Mouse (Mus musculus): ENCODE results near the gene 1700069L16Rik.

Gene 1700069L16Rik

DNA sequence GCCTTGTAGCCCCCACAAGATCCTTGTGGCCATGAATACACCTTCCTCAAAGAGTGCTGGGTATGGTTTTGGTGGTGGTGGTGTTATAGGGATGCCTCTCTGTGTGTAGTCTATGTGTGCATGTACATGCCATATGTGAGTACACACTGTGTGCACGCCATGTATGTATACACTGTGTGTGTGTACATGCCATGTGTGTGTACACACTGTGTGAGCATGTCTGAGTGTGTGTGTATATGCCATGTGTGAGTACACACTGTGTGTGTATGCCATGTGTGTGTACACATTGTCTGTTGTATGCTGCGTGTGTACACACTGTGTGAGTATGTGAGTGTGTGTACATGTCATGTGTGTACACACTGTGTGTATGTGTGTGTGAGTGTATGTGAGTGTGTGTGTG is 33.7 kb downstream of the 1700069L16Rik start:
- intact Hi-C loops (cut with DNase I): no loop called here

GRCm38 (mm10) chr5:113690069-113690548 is 34.5 kb downstream of the 1700069L16Rik start:
- intact Hi-C loops (cut with DNase I): no loop called here

GRCm38 (mm10) chr5:113687514-113687913 is 37.1 kb downstream of the 1700069L16Rik start:
- intact Hi-C loops (cut with DNase I): no loop called here

DNA sequence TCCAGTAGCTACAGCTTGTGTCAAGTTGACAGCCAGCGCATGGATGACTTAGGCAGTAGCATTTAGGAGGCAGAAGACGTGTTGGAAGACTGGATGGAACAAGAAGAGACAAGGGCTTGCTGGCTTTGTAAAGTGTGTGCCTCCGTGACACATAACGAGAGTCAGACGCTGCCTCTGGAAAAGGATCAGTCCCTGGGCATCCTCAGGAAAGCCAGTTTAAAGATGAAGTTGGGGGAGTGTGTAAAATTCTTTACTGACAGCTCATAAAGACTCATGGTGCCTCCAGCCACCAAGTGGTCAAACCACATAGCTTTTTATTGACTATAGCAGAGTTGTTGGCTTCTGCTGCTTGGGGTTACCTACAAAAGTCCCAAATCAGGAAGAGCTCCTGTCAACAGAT is 39.1 kb downstream of the 1700069L16Rik start:
- intact Hi-C loops (cut with DNase I): no loop called here

DNA sequence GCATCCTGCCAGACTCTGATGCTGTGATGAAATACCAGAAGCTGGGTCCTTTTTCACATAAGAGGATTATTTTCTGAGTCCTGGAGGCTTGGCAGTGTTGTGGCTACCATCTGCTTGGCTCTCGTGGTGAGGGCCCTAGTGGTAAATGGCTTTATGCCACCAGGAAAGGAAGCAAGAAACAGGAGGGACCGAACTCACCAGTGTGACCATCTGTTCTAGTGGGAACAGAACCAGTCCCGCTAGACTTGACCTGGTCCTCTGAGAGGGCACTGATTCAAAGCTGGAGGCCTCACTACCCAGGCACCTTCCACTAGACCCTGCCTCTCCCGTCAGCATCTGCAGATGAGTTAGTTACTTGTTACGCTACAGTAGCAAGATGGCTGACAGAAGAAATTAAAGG is 41.3 kb downstream of the 1700069L16Rik start:
- intact Hi-C loops (cut with DNase I): no loop called here

DNA sequence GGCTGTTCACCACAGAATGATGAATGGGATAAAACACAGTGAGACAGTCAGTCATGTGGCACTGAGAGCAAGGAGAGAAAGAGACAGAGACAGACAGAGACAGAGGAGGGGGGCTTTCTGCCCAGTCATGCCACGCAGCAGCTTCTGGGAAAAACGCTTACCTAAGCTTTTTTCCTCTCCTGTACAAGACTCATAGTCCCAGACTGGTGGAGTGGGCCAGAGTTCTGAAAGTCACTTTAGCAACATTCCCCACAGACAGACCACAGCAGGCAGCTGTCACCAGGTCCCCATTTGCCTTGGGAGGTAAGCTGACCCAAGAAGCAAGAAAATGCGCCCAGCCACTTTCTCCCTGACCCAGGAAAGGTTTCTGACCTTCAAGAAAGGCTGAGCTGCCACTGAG is 42.1 kb downstream of the 1700069L16Rik start:
- intact Hi-C loops (cut with DNase I): no loop called here

DNA sequence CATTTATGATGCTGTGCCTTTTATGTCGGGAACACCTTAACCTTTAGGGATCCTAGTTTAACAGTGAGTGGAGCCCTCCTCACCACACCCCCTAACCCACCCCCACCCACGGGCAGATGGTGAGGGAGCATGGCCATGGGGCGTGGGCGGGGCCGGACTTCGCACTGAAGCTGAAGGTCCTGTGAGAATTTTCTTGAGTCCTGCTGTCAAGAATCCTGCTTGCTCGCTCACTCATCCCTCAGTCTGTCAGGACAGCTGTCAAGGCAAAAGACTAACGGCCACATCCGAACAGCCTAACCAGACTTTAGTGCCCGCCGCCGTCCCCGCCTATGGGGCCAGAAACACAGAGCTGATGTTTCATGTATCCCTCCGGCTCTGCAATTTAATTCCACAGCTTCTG is 43.4 kb downstream of the 1700069L16Rik start:
- intact Hi-C loops (cut with DNase I): no loop called here

GRCm38 (mm10) chr5:113679509-113679908 is 45.1 kb downstream of the 1700069L16Rik start:
- intact Hi-C loops (cut with DNase I): no loop called here

- intact Hi-C loops (cut with DNase I): no loop called here
These were observed 45.7 kb downstream of the 1700069L16Rik start for GRCm38 (mm10) chr5:113678743-113679452.

GRCm38 (mm10) chr5:113677541-113677940 is 47.0 kb downstream of the 1700069L16Rik start:
- intact Hi-C loops (cut with DNase I): no loop called here

DNA sequence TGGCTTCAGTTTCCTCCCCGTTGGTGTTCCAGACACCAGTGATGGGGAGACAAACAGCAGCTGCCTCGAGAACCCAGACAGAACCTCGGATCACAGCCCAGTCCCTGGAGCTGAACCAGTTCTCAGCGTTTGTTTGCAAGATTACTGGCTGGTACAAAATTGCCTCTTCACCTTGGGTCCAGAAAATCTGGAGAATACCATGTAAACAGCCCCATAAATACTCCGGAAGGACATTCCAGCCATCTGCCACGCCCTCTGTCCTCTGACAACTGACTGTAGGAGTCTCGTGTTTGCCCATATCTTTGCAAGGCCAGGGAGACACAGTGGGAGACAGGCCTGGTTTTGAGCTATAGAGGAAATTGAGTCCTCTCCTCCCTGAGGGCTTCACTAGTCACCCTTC is 49.7 kb downstream of the 1700069L16Rik start:
- intact Hi-C loops (cut with DNase I): no loop called here

GRCm38 (mm10) chr5:113672456-113672855 is 52.1 kb downstream of the 1700069L16Rik start:
- intact Hi-C loops (cut with DNase I): no loop called here

GRCm38 (mm10) chr5:113670597-113670996 is 54.0 kb downstream of the 1700069L16Rik start:
- intact Hi-C loops (cut with DNase I): no loop called here

DNA sequence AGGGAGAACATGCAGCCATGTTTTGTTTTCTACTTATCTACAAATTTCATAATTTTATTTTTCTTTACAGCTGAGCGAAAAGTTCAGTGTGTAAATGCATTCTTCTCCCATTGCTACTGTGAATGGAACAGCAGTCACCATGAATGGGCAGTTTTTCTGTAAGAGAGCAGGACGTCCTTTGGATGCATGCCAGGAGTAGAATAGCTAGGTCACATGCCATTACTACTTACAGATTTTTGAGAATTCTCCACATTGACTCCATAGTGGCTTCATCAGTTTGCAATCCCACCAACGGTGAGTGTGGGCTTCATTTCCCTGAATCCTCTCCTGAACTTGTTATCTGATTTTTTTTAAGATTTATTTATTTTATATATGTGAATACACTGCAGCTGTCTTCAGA is 54.5 kb downstream of the 1700069L16Rik start:
- intact Hi-C loops (cut with DNase I): no loop called here

- intact Hi-C loops (cut with DNase I): no loop called here
These were observed 59.9 kb downstream of the 1700069L16Rik start for GRCm38 (mm10) chr5:113664629-113665195.

DNA sequence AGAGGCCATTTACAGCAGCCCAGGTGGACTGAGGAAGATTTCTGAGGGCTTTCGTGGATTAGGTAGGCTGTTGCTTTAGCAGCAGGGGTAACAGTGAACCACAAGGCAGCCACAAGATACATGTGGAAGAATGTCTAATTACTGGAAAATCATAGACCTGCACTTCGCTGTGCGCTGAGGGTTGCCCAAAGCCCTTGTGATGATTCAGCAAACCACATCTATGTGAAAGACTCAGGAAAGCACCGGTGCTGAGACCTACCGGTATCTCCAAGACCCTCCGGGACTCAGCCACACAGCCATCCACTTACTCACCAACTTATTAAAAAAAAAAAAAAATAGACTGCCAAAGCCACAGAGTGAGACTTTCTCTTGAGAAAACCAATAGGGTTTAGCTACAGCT is 60.4 kb downstream of the 1700069L16Rik start:
- intact Hi-C loops (cut with DNase I): no loop called here

- intact Hi-C loops (cut with DNase I): no loop called here
These were observed 63.7 kb downstream of the 1700069L16Rik start for GRCm38 (mm10) chr5:113660872-113661271.

- intact Hi-C loops (cut with DNase I): no loop called here
These were observed 69.8 kb downstream of the 1700069L16Rik start for GRCm38 (mm10) chr5:113654821-113655220.

DNA sequence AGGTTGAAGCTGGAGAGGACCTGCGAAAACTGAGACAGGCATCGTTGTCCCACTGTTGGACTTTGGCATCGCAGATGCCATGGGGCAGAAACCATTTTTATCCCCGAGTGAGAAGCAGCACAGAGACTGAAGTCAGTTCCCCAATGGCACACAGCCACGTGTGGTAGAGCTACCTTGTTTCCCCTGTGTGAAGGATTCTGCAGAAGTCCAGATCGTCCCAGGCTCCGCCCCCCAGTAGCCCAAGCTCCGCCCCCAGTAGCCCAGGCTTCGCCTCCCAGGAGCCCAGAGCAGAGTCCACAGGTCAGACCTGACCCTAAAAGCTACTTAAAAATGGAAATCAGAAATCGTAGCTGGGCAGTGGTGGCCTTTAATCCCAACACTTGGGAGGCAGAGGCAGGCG is 70.4 kb downstream of the 1700069L16Rik start:
- intact Hi-C loops (cut with DNase I): no loop called here

DNA sequence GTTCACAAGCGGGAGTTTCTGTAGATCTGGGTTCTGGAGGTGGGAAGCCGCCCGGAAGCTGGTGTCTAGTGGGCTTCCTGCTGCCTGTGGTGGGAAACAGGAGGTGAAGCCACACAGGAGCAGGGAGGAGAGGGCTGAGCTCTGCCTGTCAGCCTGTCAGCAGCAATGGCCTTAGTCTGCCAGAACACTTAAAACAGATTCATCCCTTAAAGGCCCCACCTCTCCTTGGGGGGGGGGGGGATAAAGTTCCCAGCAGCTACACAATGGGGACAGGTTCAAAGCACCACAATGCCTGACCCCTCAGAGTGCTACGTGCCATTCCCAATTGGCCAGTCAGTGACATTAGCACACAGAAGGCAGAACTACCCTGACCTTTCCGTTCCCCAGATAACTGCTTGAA is 72.4 kb downstream of the 1700069L16Rik start:
- intact Hi-C loops (cut with DNase I): no loop called here

GRCm38 (mm10) chr5:113650035-113650865 is 74.3 kb downstream of the 1700069L16Rik start, which contains the start of gene Cmklr1:
Gene Cmklr1 (minus strand): TSS chr5:113650426.
- intact Hi-C loops (cut with DNase I): no loop called here

GRCm38 (mm10) chr5:113648647-113649211 is 75.8 kb downstream of the 1700069L16Rik start:
- intact Hi-C loops (cut with DNase I): no loop called here

Measured in adrenal gland (tissue).